7 mouse cellular contexts compared by ENCODE assay signal in the genomic region with DNA sequence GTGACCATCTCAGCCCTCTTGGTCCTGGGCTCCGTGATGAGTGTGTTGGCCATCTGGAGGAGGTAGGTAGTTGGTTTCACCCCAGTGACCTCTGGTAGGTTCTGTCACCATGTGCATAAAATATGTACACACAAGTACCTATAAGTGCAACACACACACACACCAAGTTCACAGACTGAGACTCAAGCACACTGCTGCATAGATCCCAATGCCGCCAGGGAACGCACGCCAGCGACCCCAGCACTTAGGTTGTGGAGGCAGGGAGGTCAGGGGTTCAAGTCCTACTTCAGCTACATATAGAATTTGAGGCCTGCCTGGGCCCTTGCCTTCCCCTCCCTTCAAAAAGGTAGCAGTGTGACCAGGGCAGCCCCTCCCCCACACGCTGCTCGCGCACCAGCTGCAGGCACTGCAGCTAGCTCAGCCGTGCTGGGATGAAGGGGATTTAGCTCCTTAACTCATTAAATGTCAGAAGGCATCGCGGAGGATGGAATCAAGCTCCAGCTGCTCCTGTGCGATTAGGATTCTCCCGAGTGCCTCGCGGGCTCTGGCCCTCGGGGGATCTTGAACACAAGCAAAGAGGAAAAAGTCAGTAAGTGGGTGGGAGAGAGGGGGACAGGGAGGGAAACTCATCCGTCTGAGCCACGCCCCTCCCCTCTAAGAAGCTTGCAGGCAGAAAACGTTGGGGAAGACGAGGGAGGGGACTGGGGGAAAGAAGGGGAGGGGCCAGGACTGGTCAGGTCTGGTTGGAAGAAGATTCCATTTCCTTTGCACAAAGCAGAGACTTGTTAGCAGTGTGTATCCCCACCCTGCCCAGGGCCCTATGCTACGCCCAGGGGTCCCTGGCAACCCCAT. TPM values are rescaled to one million over a fixed set of nuclear protein-coding genes. Genes with fewer than 3 reads are reported as not detected.
DNase-seq lines count a peak whose midpoint lies in the region; ATAC-seq and TF ChIP-seq lines count a peak whose summit lies in the region.

No protein-coding gene starts in this region.

- peak overlapping the region; percentile 56 for H3K4me3 ChIP-seq in megakaryocyte, embryonic 14.5 days (replicated peaks)
- H3K4me3 ChIP-seq in embryonic facial prominence, embryonic 14.5 days (ENCODE audit: low read depth, low read length), result peak overlapping the region; percentile 26
- no peak overlapping the region for H3K4me3 ChIP-seq in intestine, postnatal 0 days (ENCODE audit: low read depth, low read length)

- no peak for TF ChIP-seq CTCF in intestine, postnatal 0 days (IDR thresholded peaks at IDR 0.05; ENCODE audit: low read depth)

- WGBS in embryonic facial prominence, embryonic 14.5 days, result 9% methylated on average over 20 of the region's 21 CpGs
- 12% methylated on average over 21 of the region's 21 CpGs for WGBS in intestine, postnatal 0 days

- H3K4me2 ChIP-seq in embryonic facial prominence, embryonic 14.5 days (ENCODE audit: low read depth, low read length), result peak overlapping the region; percentile 61
- 0 out of 2 replicates have a peak overlapping the region, but pooled peaks have one; percentile 2 for H3K4me2 ChIP-seq in intestine, postnatal 0 days (replicated peaks; ENCODE audit: low read depth)

- ATAC-seq in megakaryocyte, adult 5-6 weeks (ENCODE audit: poor library complexity, severe bottlenecking), result no peak
- ATAC-seq in embryonic facial prominence, embryonic 14.5 days (ENCODE audit: low read depth), result peak; percentile 87
- no peak for ATAC-seq in intestine, postnatal 0 days
- no peak for ATAC-seq in monocyte, adult 5-6 weeks (replicated peaks; ENCODE audit: insufficient number of reproducible peaks, low FRiP score, low TSS enrichment, poor library complexity, severe bottlenecking)

- peak; percentile 91 for DNase-seq in embryonic facial prominence, embryonic 14.5 days (ENCODE audit: low spot score)
- peak; percentile 95 for DNase-seq in retina, postnatal 1 day
- DNase-seq in cerebellum, adult 11-12 months, result no peak

- H3K36me3 ChIP-seq in megakaryocyte, embryonic 14.5 days (replicated peaks; ENCODE audit: low read length), result no peaks in the 10 kb centered on the region
- H3K36me3 ChIP-seq in embryonic facial prominence, embryonic 14.5 days (ENCODE audit: control insufficient read depth, insufficient read depth, low read length), result no peaks in the 10 kb centered on the region
- no peaks in the 10 kb centered on the region for H3K36me3 ChIP-seq in intestine, postnatal 0 days (ENCODE audit: control insufficient read depth, insufficient read depth)

- H3K27me3 ChIP-seq in megakaryocyte, embryonic 14.5 days (replicated peaks), result peaks cover 64% of the 10 kb centered on the region
- H3K27me3 ChIP-seq in embryonic facial prominence, embryonic 14.5 days (replicated peaks; ENCODE audit: control insufficient read depth, insufficient read depth, low read length), result no peaks in the 10 kb centered on the region
- 0 out of 2 replicates have a peak, but pooled peaks cover 2% of the 10 kb centered on the region for H3K27me3 ChIP-seq in intestine, postnatal 0 days (replicated peaks; ENCODE audit: control insufficient read depth, insufficient read depth, low read length)

- peaks cover 19% of the 10 kb centered on the region for H3K9me3 ChIP-seq in megakaryocyte, embryonic 14.5 days
- H3K9me3 ChIP-seq in embryonic facial prominence, embryonic 14.5 days (ENCODE audit: control insufficient read depth, low read length), result no peaks in the 10 kb centered on the region
- no peaks in the 10 kb centered on the region for H3K9me3 ChIP-seq in intestine, postnatal 0 days (ENCODE audit: control insufficient read depth)

- H3K9ac ChIP-seq in embryonic facial prominence, embryonic 14.5 days (ENCODE audit: low read depth, low read length), result peak overlapping the region; percentile 45
- H3K9ac ChIP-seq in intestine, postnatal 0 days (ENCODE audit: low read depth, low read length), result no peak overlapping the region

- peak overlapping the region; percentile 42; the same call in 1 of the 2 replicates for H3K27ac ChIP-seq in embryonic facial prominence, embryonic 14.5 days (replicated peaks; ENCODE audit: low read depth, low read length)
- no peak overlapping the region for H3K27ac ChIP-seq in intestine, postnatal 0 days (ENCODE audit: low read depth, low read length)

- H3K4me1 ChIP-seq in megakaryocyte, embryonic 14.5 days, result peaks cover 22% of the 10 kb centered on the region
- peaks cover 7% of the 10 kb centered on the region; the same call in 1 of the 2 replicates for H3K4me1 ChIP-seq in embryonic facial prominence, embryonic 14.5 days (ENCODE audit: control insufficient read depth, insufficient read depth, low read length)
- H3K4me1 ChIP-seq in intestine, postnatal 0 days (replicated peaks; ENCODE audit: control insufficient read depth, insufficient read depth, low read length), result no peaks in the 10 kb centered on the region

RNA-seq across cellular contexts. Expression of a gene that starts 25.5 kb away (rescaled TPM):
- not detected in 2 replicates for polyA plus RNA-seq in megakaryocyte, embryonic 14.5 days (2012; ENCODE audit: insufficient read depth, low replicate concordance)
- total RNA-seq in megakaryocyte, adult 5-6 weeks (2015), result not detected in 2 replicates
- total RNA-seq in megakaryocyte, adult 5-6 weeks (2017), result not detected in 2 replicates
- polyA plus RNA-seq in embryonic facial prominence, embryonic 14.5 days (2014; fragmentation: Nextera tagmentation; extraction: Ambion mirVana), result 0.29 and 0.58 TPM in 2 replicates
- polyA plus RNA-seq in intestine, postnatal 0 days (2015; fragmentation: Nextera tagmentation; extraction: Ambion mirVana), result 0.03 and 0.04 TPM in 2 replicates
- not detected in 3 replicates for total RNA-seq in monocyte, adult 5-6 weeks (2017)

RNA-seq across cellular contexts. Expression of a gene that starts 30.7 kb away (rescaled TPM):
- 1.6 TPM in 1 of 2 replicates, not detected in the other for polyA plus RNA-seq in megakaryocyte, embryonic 14.5 days (2012; ENCODE audit: insufficient read depth, low replicate concordance)
- 2.4 and 4.0 TPM in 2 replicates for total RNA-seq in megakaryocyte, adult 5-6 weeks (2015)
- 6.7 and 7.8 TPM in 2 replicates for total RNA-seq in megakaryocyte, adult 5-6 weeks (2017)
- 2.8 and 4.2 TPM in 2 replicates for polyA plus RNA-seq in embryonic facial prominence, embryonic 14.5 days (2014; fragmentation: Nextera tagmentation; extraction: Ambion mirVana)
- polyA plus RNA-seq in intestine, postnatal 0 days (2015; fragmentation: Nextera tagmentation; extraction: Ambion mirVana), result 4.3 and 4.7 TPM in 2 replicates
- total RNA-seq in monocyte, adult 5-6 weeks (2017), result 13.3 to 21.1 TPM (median 17.5 TPM) in 3 replicates

RNA-seq across cellular contexts. Expression of a gene that starts 32.9 kb away (rescaled TPM):
- 74.9 and 113 TPM in 2 replicates for polyA plus RNA-seq in megakaryocyte, embryonic 14.5 days (2012; ENCODE audit: insufficient read depth, low replicate concordance)
- 109 and 126 TPM in 2 replicates for total RNA-seq in megakaryocyte, adult 5-6 weeks (2015)
- total RNA-seq in megakaryocyte, adult 5-6 weeks (2017), result 116 and 152 TPM in 2 replicates
- 70.3 and 90.3 TPM in 2 replicates for polyA plus RNA-seq in embryonic facial prominence, embryonic 14.5 days (2014; fragmentation: Nextera tagmentation; extraction: Ambion mirVana)
- polyA plus RNA-seq in intestine, postnatal 0 days (2015; fragmentation: Nextera tagmentation; extraction: Ambion mirVana), result 26.3 and 28.1 TPM in 2 replicates
- total RNA-seq in monocyte, adult 5-6 weeks (2017), result 1.3 to 2.7 TPM (median 2.0 TPM) in 3 replicates

RNA-seq across cellular contexts. Expression of a gene that starts 44.2 kb away (rescaled TPM):
- not detected in 2 replicates for polyA plus RNA-seq in megakaryocyte, embryonic 14.5 days (2012; ENCODE audit: insufficient read depth, low replicate concordance)
- 0.93 TPM in 1 of 2 replicates, not detected in the other for total RNA-seq in megakaryocyte, adult 5-6 weeks (2015)
- not detected in 2 replicates for total RNA-seq in megakaryocyte, adult 5-6 weeks (2017)
- polyA plus RNA-seq in embryonic facial prominence, embryonic 14.5 days (2014; fragmentation: Nextera tagmentation; extraction: Ambion mirVana), result 1.4 and 2.0 TPM in 2 replicates
- 0.17 and 0.24 TPM in 2 replicates for polyA plus RNA-seq in intestine, postnatal 0 days (2015; fragmentation: Nextera tagmentation; extraction: Ambion mirVana)
- total RNA-seq in monocyte, adult 5-6 weeks (2017), result 0.53 to 0.76 TPM in 2 of 3 replicates, not detected in the other

RNA-seq across cellular contexts. Expression of a gene that starts 55.2 kb away (rescaled TPM):
- polyA plus RNA-seq in megakaryocyte, embryonic 14.5 days (2012; ENCODE audit: insufficient read depth, low replicate concordance), result 19.3 and 30.5 TPM in 2 replicates
- 5.8 and 6.3 TPM in 2 replicates for total RNA-seq in megakaryocyte, adult 5-6 weeks (2015)
- 1.6 and 1.7 TPM in 2 replicates for total RNA-seq in megakaryocyte, adult 5-6 weeks (2017)
- polyA plus RNA-seq in embryonic facial prominence, embryonic 14.5 days (2014; fragmentation: Nextera tagmentation; extraction: Ambion mirVana), result 64.2 and 64.4 TPM in 2 replicates
- 58.8 and 59.4 TPM in 2 replicates for polyA plus RNA-seq in intestine, postnatal 0 days (2015; fragmentation: Nextera tagmentation; extraction: Ambion mirVana)
- 5.5 to 6.7 TPM (median 6.5 TPM) in 3 replicates for total RNA-seq in monocyte, adult 5-6 weeks (2017)
